Mouse (Mus musculus) ES-Bruce4 (cell line): ENCODE measurements around the gene Rln3.

Experiments
- CTCF ChIP-seq: IDR thresholded peaks from one replicate; pipeline ENCODE4 v1.8.1; 2011; ENCODE audit warnings: low read depth, low read length
- EP300 ChIP-seq: IDR thresholded peaks from 2 replicates; pipeline ENCODE4 v1.6.1; 2011; ENCODE audit warnings: low read depth, low read length; ENCODE audit not compliant: insufficient read depth
- POLR2A ChIP-seq: IDR thresholded peaks from one replicate; pipeline ENCODE4 v1.8.1; 2011; ENCODE audit warnings: low read length; ENCODE audit not compliant: insufficient read depth

DNA sequence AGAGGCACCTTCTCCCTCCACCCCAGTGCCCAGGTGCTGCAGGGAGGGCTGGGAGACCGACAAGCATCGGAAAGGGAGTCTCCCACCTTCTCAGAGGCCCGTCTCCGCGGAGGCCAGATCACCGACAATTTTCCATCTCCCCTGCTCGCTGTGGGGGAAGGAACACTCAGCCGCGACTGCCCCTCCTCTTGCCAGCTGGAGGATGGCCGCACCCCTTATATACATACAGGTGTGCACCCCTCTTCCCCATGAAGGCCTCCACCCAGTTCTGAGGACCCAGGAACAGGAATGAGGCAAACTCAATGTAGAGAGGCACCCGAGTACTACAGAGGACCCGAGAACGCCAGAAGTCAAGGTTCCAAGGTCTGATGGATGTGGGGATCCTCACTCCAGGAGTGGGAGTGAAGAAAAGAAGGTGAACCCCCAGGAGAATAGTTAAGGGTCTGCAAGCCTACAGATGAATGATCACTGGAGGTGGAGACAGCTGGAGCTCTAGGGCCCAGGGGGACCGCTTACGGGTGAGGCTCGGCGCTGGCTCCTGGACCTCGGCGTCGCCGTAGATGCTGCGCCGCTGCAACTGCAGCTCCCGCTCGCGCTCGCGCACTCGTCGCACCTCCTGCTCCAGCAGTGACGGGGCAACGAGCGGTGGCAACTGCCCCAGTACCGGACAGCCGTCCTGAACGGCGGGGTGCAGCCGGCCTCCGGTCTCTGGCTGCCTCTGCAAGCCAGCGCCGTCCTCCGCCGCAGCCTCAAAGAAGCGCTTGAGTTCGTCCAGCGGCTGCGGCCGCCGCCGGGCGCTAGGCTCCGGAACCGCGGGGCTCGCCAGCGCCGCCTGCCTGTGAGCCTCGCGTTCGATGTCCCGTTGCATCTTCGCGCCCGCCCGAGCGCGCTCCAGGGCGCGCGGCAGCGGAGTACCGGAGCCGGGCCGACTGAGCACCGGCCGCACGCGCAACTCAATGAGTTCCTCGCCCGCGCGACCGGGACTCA is 33.9 kb downstream of the Rln3 start:
- TF ChIP-seq CTCF (peak; percentile 35), POLR2A (no peak), EP300 (no peak)
